Mouse (Mus musculus) kidney, postnatal 4 days (tissue): ENCODE results near the gene Pkm.

Experiments
- DNase-seq, 2 experiments: peaks; one replicate each; pipeline ENCODE4 v3.0.0; 2021; ENCODE audit warnings: mixed read lengths in 2 of 2

The Pkm gene

GRCm38 (mm10) chr9:59716275-59716898 is 60.2 kb downstream of the Pkm start:
- peak; percentile 34 to 54 for DNase-seq

DNA sequence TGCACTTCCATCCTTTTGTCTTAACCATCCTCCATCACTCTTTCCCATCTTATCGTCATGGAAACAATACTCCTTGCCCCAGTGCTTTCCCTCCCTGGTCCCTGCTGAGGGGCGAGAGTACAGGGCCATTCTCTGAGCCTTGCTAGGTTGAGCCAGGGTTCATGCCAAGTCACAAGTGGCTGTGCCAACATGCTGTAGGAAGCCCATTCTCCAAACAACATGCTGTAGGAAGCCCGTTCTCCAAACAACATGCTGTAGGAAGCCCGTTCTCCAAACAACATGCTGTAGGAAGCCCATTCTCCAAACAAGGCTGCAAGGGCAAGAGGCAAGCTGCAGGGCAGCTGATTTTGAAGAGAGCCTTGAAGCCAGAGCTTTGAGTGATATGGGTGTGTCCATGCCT is 62.1 kb downstream of the Pkm start:
- DNase-seq = no peak

DNA sequence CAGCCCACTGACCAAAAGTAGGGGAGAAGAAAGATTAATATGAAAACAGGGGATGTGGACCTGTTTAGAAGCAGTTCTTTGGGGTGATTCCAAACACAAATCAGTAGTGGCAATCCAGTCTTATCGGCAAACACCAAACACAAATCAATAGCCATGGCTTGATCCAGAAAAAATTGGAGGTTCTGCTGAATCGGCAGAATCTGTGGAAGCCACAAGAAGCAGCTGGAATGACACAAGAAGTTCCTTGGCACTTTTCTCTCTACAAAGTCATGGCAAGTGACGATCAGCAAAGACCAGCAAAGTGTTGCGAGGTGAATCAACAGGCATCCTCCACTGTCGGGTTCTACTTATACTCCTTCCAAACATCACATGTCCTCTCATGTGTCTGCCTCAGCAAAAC is 65.0 kb downstream of the Pkm start:
- no peak for DNase-seq

- DNase-seq = peak; percentile 76 to 84
Measured at GRCm38 (mm10) chr9:59723096-59723657, 67.0 kb downstream of the Pkm start.

GRCm38 (mm10) chr9:59723791-59724442 is 67.7 kb downstream of the Pkm start:
- DNase-seq = peak; percentile 89 to 94

- no peak for DNase-seq
Measured at GRCm38 (mm10) chr9:59725515-59725914, 69.3 kb downstream of the Pkm start.

DNA sequence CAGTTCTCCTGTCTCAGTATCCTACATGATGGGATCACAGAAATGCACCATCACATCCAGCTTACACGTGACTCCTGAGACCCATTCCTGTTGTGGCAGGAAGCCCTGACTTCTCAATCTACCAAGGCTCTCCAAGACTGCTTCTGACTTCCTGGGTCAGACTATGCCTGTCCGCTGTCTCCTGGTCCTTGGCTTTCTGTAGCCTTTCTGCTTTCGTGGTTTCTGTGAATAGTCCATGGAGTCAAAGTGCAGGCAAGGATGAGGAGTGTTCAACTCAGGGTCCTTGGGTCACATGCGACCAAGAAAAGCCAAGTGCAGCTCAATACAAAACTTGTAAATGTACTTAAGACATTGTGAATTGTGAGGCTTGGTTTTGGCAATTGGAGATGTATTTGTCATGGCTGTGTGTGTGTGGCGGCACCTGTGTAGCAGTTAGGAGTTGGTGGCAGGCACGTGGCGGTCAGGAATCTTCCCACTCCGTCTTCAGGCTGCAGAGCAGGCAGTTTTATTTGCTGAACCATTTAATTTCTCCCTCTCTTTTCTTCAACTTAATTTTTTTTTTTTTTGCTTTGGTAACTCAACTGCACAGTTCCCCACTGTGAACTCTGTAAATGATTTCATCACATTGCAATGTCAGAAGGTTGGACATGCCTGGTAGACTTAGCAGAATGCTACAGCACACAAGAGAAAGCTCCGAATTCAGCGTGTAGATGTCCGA is 71.6 kb downstream of the Pkm start:
- peak; percentile 45 to 63 for DNase-seq
